Mouse (Mus musculus): ENCODE results near the gene Cilp2. TPM values are rescaled to one million over a fixed set of nuclear protein-coding genes. Genes with fewer than 3 reads are reported as not detected.

Gene Cilp2
- total and polyA plus RNA-seq, 2 experiments = 0.05 TPM; not detected in 1

DNA sequence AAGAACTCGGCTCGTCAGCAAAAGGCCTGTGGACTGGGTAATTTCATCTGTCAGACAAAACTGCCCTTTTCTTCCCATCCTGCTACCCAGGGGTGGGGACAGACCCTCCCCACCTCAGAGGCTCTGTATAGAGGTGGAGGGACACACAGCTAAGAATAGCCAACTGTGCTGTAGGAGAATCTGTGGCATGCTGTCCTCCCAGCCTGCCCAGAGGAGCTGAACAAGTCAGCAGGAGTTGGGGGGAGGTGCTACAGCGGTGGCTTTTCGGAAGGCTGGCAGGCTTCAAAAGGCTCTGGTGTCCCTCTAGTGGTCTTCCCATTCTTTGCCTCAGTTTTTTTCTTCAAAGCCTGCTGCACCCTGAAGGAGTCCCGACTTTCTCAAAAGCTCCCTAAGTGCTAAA is 28.3 kb upstream of the Cilp2 start:
- 80% methylated on average over 5 of the region's 5 CpGs for WGBS
- DNase-seq (ENCODE audit: extremely low read depth, low read depth, low spot score) = no peak
- Histone ChIP-seq H3K4me1 (ENCODE audit: control insufficient read depth, insufficient read depth, low read length) (peaks cover 7% of the 10 kb centered on the region), H3K36me3 (ENCODE audit: control insufficient read depth, insufficient read depth, low read length) (peaks cover 15% of the 10 kb centered on the region), H3K4me3 (ENCODE audit: insufficient read depth, low read depth, low read length) (no peak overlapping the region), H3K79me2 (ENCODE audit: control insufficient read depth, insufficient read depth, low read length) (peaks cover 10% of the 10 kb centered on the region), H3K9ac (ENCODE audit: low read depth, low read length) (no peak overlapping the region), H3K27ac (replicated peaks; ENCODE audit: insufficient read depth, low read depth, low read length) (no peak overlapping the region), H3K27me3 (ENCODE audit: control insufficient read depth, insufficient read depth, low read length) (no peaks in the 10 kb centered on the region)
- TF ChIP-seq CTCF (IDR thresholded peaks at IDR 0.05; ENCODE audit: low read depth, low read length) = no peak
- no peak for TF ChIP-seq POLR2A (IDR thresholded peaks at IDR 0.05; ENCODE audit: extremely low read depth, insufficient read depth, low read length)

GRCm38 (mm10) chr8:69914526-69914925 is 27.0 kb upstream of the Cilp2 start:
- H3K27me3 ChIP-seq (ENCODE audit: control insufficient read depth, insufficient read depth, low read length) = no peaks in the 10 kb centered on the region
- no peak for DNase-seq (ENCODE audit: extremely low read depth, low read depth, low spot score)
- H3K9ac ChIP-seq (ENCODE audit: low read depth, low read length) = no peak overlapping the region
- peaks cover 10% of the 10 kb centered on the region for H3K79me2 ChIP-seq (ENCODE audit: control insufficient read depth, insufficient read depth, low read length)
- no peak overlapping the region for H3K4me3 ChIP-seq (ENCODE audit: insufficient read depth, low read depth, low read length)
- TF ChIP-seq POLR2A (IDR thresholded peaks at IDR 0.05; ENCODE audit: extremely low read depth, insufficient read depth, low read length) (no peak), CTCF (IDR thresholded peaks at IDR 0.05; ENCODE audit: low read depth, low read length) (no peak)
- WGBS = 90% methylated on average over 4 of the region's 4 CpGs
- peaks cover 24% of the 10 kb centered on the region for H3K36me3 ChIP-seq (ENCODE audit: control insufficient read depth, insufficient read depth, low read length)
- H3K27ac ChIP-seq (replicated peaks; ENCODE audit: insufficient read depth, low read depth, low read length) = no peak overlapping the region
- peaks cover 3% of the 10 kb centered on the region for H3K4me1 ChIP-seq (ENCODE audit: control insufficient read depth, insufficient read depth, low read length)

DNA sequence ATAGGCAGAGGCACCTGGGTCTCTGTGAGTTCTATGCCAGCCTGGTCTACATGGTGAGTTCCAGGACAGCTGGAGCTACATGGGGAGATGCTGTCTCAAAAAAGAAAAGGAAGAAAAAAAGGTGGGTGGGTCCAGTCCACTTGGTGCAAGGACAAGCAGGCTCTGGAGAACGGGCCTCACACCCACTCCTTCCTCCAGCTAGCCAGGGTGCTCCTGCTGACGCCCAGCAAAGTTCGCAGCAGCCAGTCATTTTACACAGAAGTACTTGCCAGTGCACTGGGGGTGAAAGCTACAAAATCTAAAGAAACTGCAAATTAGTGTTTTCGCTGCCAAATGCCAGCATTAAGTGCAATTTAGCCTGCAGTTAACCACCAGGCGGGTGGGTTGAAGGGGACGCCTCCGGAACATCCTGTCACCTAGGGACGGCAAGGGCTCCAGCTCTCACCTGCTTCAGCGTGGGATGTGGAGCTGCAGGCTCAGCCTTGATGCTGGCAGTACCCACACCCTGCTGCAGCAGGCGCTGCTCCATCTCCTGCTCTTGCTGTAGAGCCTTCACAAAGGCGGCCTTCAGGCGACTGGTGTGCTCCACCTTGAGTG is 25.1 kb upstream of the Cilp2 start:
- no peak for DNase-seq (ENCODE audit: extremely low read depth, low read depth, low spot score)
- no peak overlapping the region for H3K4me3 ChIP-seq (ENCODE audit: insufficient read depth, low read depth, low read length)
- H3K27ac ChIP-seq (replicated peaks; ENCODE audit: insufficient read depth, low read depth, low read length) = no peak overlapping the region
- no peak overlapping the region for H3K9ac ChIP-seq (ENCODE audit: low read depth, low read length)
- H3K36me3 ChIP-seq (ENCODE audit: control insufficient read depth, insufficient read depth, low read length) = peaks cover 27% of the 10 kb centered on the region
- TF ChIP-seq CTCF (IDR thresholded peaks at IDR 0.05; ENCODE audit: low read depth, low read length) (no peak), POLR2A (IDR thresholded peaks at IDR 0.05; ENCODE audit: extremely low read depth, insufficient read depth, low read length) (no peak)
- no peaks in the 10 kb centered on the region for H3K27me3 ChIP-seq (ENCODE audit: control insufficient read depth, insufficient read depth, low read length)
- 93% methylated on average over 12 of the region's 12 CpGs for WGBS
- H3K79me2 ChIP-seq (ENCODE audit: control insufficient read depth, insufficient read depth, low read length) = no peaks in the 10 kb centered on the region; the same call in 1 of the 2 replicates
- H3K4me1 ChIP-seq (ENCODE audit: control insufficient read depth, insufficient read depth, low read length) = no peaks in the 10 kb centered on the region

DNA sequence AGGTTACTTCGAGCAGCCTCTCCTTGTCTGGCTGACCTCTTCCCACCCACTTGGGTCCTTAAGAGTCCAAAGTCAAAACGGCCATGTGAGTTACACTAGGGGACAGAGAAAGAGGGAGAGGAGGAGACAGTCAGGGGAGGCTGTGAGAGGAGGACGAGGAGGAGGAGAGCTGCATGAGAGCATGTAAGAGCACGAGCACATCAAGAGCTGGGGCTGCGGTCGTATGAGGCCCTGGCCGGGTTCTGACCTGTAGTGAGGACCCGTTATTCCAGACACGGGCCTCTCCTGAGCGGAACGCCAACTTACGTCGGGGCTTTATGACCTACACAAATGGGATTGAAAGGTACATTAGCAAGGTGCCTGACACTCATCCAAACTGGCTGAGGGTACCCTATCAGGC is 24.4 kb upstream of the Cilp2 start:
- Histone ChIP-seq H3K27me3 (ENCODE audit: control insufficient read depth, insufficient read depth, low read length) (no peaks in the 10 kb centered on the region), H3K4me1 (ENCODE audit: control insufficient read depth, insufficient read depth, low read length) (no peaks in the 10 kb centered on the region), H3K4me3 (ENCODE audit: insufficient read depth, low read depth, low read length) (no peak overlapping the region), H3K79me2 (ENCODE audit: control insufficient read depth, insufficient read depth, low read length) (no peaks in the 10 kb centered on the region), H3K27ac (replicated peaks; ENCODE audit: insufficient read depth, low read depth, low read length) (no peak overlapping the region), H3K36me3 (ENCODE audit: control insufficient read depth, insufficient read depth, low read length) (peaks cover 27% of the 10 kb centered on the region), H3K9ac (ENCODE audit: low read depth, low read length) (no peak overlapping the region)
- TF ChIP-seq CTCF (IDR thresholded peaks at IDR 0.05; ENCODE audit: low read depth, low read length) = no peak
- TF ChIP-seq POLR2A (IDR thresholded peaks at IDR 0.05; ENCODE audit: extremely low read depth, insufficient read depth, low read length) = no peak
- DNase-seq (ENCODE audit: extremely low read depth, low read depth, low spot score) = no peak
- WGBS = 93% methylated on average over 13 of the region's 13 CpGs

DNA sequence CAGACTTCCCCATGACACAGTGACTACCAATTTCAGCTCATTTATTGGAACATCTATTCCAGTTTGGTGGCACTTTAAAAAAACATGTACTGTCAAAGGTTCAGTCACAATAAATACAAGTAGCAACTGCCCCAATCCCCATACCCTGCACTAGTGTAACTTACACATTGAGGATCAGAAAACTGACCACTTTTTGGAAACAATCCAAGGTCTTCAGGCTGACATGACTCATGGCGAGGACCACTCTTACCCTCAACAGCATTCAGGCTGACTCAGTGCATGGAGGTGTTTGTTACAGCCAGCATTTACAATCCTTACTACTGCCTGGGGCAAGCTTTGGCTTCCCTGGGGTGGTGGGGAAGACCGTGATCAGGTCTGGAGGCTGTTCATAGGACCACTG is 19.6 kb upstream of the Cilp2 start:
- no peak for DNase-seq (ENCODE audit: extremely low read depth, low read depth, low spot score)
- no peak overlapping the region for H3K27ac ChIP-seq (replicated peaks; ENCODE audit: insufficient read depth, low read depth, low read length)
- 0 out of 2 replicates have a peak, but pooled peaks cover 6% of the 10 kb centered on the region for H3K4me1 ChIP-seq (ENCODE audit: control insufficient read depth, insufficient read depth, low read length)
- WGBS = 97% methylated on average over 2 of the region's 2 CpGs
- H3K27me3 ChIP-seq (ENCODE audit: control insufficient read depth, insufficient read depth, low read length) = no peaks in the 10 kb centered on the region
- H3K36me3 ChIP-seq (ENCODE audit: control insufficient read depth, insufficient read depth, low read length) = peaks cover 17% of the 10 kb centered on the region
- H3K9ac ChIP-seq (ENCODE audit: low read depth, low read length) = no peak overlapping the region
- TF ChIP-seq CTCF (IDR thresholded peaks at IDR 0.05; ENCODE audit: low read depth, low read length) (no peak), POLR2A (IDR thresholded peaks at IDR 0.05; ENCODE audit: extremely low read depth, insufficient read depth, low read length) (no peak)
- H3K4me3 ChIP-seq (ENCODE audit: insufficient read depth, low read depth, low read length) = no peak overlapping the region
- no peaks in the 10 kb centered on the region for H3K79me2 ChIP-seq (ENCODE audit: control insufficient read depth, insufficient read depth, low read length)

- Histone ChIP-seq H3K79me2 (ENCODE audit: control insufficient read depth, insufficient read depth, low read length) (no peaks in the 10 kb centered on the region), H3K27me3 (ENCODE audit: control insufficient read depth, insufficient read depth, low read length) (no peaks in the 10 kb centered on the region), H3K27ac (replicated peaks; ENCODE audit: insufficient read depth, low read depth, low read length) (no peak overlapping the region), H3K4me1 (ENCODE audit: control insufficient read depth, insufficient read depth, low read length) (0 out of 2 replicates have a peak, but pooled peaks cover 6% of the 10 kb centered on the region), H3K4me3 (ENCODE audit: insufficient read depth, low read depth, low read length) (no peak overlapping the region), H3K9ac (ENCODE audit: low read depth, low read length) (no peak overlapping the region), H3K36me3 (ENCODE audit: control insufficient read depth, insufficient read depth, low read length) (peaks cover 14% of the 10 kb centered on the region)
- TF ChIP-seq POLR2A (IDR thresholded peaks at IDR 0.05; ENCODE audit: extremely low read depth, insufficient read depth, low read length) (no peak), CTCF (IDR thresholded peaks at IDR 0.05; ENCODE audit: low read depth, low read length) (no peak)
- no peak for DNase-seq (ENCODE audit: extremely low read depth, low read depth, low spot score)
- WGBS = 86% methylated on average over 2 of the region's 2 CpGs
Measured at GRCm38 (mm10) chr8:69906260-69906659, 18.8 kb upstream of the Cilp2 start.

Data from liver, adult 2 months (tissue).